Mouse (Mus musculus) adrenal gland, postnatal 10 days (tissue): ENCODE data around the gene Phb2. TPM values are rescaled to one million over a fixed set of nuclear protein-coding genes. Genes with fewer than 3 reads are reported as not detected.

ENCODE experiments used
- DNase-seq: peaks from one replicate; pipeline ENCODE4 v3.0.0; 2021; ENCODE audit warnings: mixed read lengths
- microRNA-seq: library from miRNA; unstranded; fragments of <30 nt; microRNA quantifications from one replicate; pipeline ENCODE4 v1.2.0, GENCODE M21; 2021
- total RNA-seq, 2 experiments: library from RNA; stranded (reverse); gene quantifications; 2 replicates each; pipeline ENCODE4 v1.2.3; 2021

The Phb2 gene
- total RNA-seq, 2 experiments from 2014 or later: 452 to 487 TPM

GRCm38 (mm10) chr6:124746654-124747632, 34.8 kb downstream of the Phb2 start:
- DNase-seq: no peak

DNA sequence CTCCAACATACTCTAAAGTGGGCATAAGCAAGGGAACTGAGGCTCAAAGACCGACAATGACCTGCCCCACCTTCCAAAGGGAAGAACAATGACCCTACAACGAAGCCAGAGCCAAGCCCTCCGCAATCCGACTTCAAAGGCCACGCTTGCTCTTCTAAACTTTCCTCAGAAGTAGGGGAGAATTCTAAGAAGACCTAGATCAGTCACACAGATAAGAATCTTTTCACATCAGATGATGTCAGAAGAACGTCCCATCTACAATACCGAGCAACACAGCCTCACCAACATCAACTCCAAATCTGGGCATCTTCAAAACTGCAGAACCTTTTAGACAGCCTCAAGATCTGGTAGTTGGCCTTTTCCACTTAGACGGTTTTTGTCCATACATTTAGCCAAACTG, 38.3 kb downstream of the Phb2 start:
- no peak for DNase-seq

GRCm38 (mm10) chr6:124753861-124754260, 41.7 kb downstream of the Phb2 start:
- DNase-seq: no peak

GRCm38 (mm10) chr6:124755306-124755705, 43.2 kb downstream of the Phb2 start:
- no peak for DNase-seq

- peak; percentile 85 for DNase-seq
Observed at GRCm38 (mm10) chr6:124755831-124756595, 43.9 kb downstream of the Phb2 start, which contains the start of the genes Gm45234 and Atn1. Gm45234 (minus strand) TSS chr6:124756021. Atn1 (minus strand) TSS chr6:124756524.

DNA sequence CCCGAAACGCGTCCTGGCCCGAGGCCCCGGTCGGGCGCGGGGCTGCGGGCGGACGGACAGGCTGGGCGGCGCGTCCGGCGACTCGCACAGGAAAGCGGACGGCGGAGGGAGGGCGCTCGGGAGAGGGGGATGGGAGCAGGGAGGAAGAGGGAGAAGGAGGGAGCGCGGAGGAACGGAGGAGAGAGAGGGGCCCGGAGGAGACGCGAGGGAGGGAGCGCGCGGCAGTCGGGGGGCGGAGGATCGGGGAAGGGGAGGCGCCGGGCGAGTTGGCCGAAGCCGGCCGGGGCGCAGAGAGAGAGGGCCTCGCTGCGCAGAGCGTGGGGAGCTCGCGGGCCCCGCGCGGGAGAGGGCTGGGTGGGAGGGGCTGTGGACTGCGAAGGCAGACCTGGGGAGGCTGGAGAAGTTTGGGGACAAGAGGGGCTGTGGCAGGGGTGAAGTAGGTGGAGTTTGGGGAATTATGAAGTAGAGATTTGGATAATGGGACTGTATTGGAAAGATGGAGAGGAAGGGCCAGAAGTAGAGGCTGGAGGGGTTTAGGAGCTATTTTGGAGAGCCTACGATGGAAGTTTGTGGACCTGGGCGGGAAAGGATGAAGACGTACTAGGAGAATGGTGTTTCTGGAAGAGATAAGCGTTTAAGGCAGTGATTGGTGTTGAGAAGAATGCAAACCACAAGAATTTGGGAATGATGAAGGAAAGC, 44.7 kb downstream of the Phb2 start:
- DNase-seq: peak; percentile 90

- no peak for DNase-seq
Observed at GRCm38 (mm10) chr6:124757351-124757880, 45.3 kb downstream of the Phb2 start.

- peak; percentile 75 for DNase-seq
Observed at GRCm38 (mm10) chr6:124757909-124758848, 46.0 kb downstream of the Phb2 start.

GRCm38 (mm10) chr6:124758849-124759232, 46.7 kb downstream of the Phb2 start:
- DNase-seq: no peak

GRCm38 (mm10) chr6:124759259-124759658, 47.1 kb downstream of the Phb2 start:
- DNase-seq: peak; percentile 92

GRCm38 (mm10) chr6:124765951-124766350, 53.8 kb downstream of the Phb2 start:
- DNase-seq: no peak

Small RNA genes within 50 kb of the gene (microRNA-seq; reads per million reads assigned to microRNA genes)
- gene Mir141 (9.2 reads per million, percentile 15 among the genes with 10 or more reads in this experiment), gene Mir200c (128 reads per million, percentile 48 among the genes with 10 or more reads in this experiment)

Other genes with a start within 250 kb of the Phb2 start
- 10 to 100 TPM; 78.7 to 79.4 TPM for gene Clstn3, start 247.5 kb upstream of the Phb2 start, total RNA-seq
- 10 to 100 TPM; 16.0 to 21.7 TPM for gene C1rl, start 219.2 kb upstream of the Phb2 start, total RNA-seq
- gene C1ra, start 199.9 kb upstream of the Phb2 start, total RNA-seq: 10 to 100 TPM; 40.4 to 51.1 TPM
- gene C1s1, start 170.0 kb upstream of the Phb2 start, total RNA-seq: 100 to 1,000 TPM in 1 of 2 experiments, 10 to 100 TPM in 1; 76.9 to 105 TPM
- 1 to 10 TPM; 4.7 to 5.1 TPM for gene C1rb, start 142.0 kb upstream of the Phb2 start, total RNA-seq
- 1 to 10 TPM; 2.5 to 4.2 TPM for gene C1s2, start 76.3 kb upstream of the Phb2 start, total RNA-seq
- gene Lpcat3, start 49.3 kb upstream of the Phb2 start, total RNA-seq: 10 to 100 TPM; 80.8 to 85.7 TPM
- 10 to 100 TPM; 85.5 to 94.1 TPM for gene Emg1, start 158 bp upstream of the Phb2 start, total RNA-seq
- 10 to 100 TPM; 13.0 to 13.5 TPM for gene Ptpn6, start 26.4 kb downstream of the Phb2 start, total RNA-seq
- 100 to 1,000 TPM; 321 to 324 TPM for gene Grcc10, start 29.0 kb downstream of the Phb2 start, total RNA-seq
- 1 to 10 TPM in 1 of 2 experiments, not detected in 1; 1.1 TPM for gene Gm45234, start 43.7 kb downstream of the Phb2 start, total RNA-seq
- 10 to 100 TPM; 64.0 to 71.5 TPM for gene Atn1, start 44.2 kb downstream of the Phb2 start, total RNA-seq
- 10 to 100 TPM; 13.0 to 21.0 TPM for gene Eno2, start 57.3 kb downstream of the Phb2 start, total RNA-seq
- under 1 TPM in 1 of 2 experiments, not detected in 1; 0.72 TPM for gene Lrrc23, start 67.4 kb downstream of the Phb2 start, total RNA-seq
- gene Spsb2, start 96.3 kb downstream of the Phb2 start, total RNA-seq: 10 to 100 TPM; 11.7 to 15.2 TPM
- 100 to 1,000 TPM; 504 to 601 TPM for gene Tpi1, start 102.0 kb downstream of the Phb2 start, total RNA-seq
- 100 to 1,000 TPM in 1 of 2 experiments, 10 to 100 TPM in 1; 89.2 to 111 TPM for gene Usp5, start 117.1 kb downstream of the Phb2 start, total RNA-seq
- gene Cdca3, start 117.2 kb downstream of the Phb2 start, total RNA-seq: 10 to 100 TPM; 26.3 to 28.8 TPM
- gene Gnb3, start 127.9 kb downstream of the Phb2 start, total RNA-seq: 1 to 10 TPM; 7.5 to 9.7 TPM
- gene P3h3, start 145.4 kb downstream of the Phb2 start, total RNA-seq: 10 to 100 TPM; 26.6 to 29.6 TPM
- 1 to 10 TPM; 3.5 to 5.2 TPM for gene Gpr162, start 151.6 kb downstream of the Phb2 start, total RNA-seq
- gene Cd4, start 175.9 kb downstream of the Phb2 start, total RNA-seq: 1 to 10 TPM; 3.8 to 4.0 TPM
- 1 to 10 TPM; 1.4 to 1.8 TPM for gene Lag3, start 199.4 kb downstream of the Phb2 start, total RNA-seq
- 100 to 1,000 TPM; 824 to 887 TPM for gene Ptms, start 207.8 kb downstream of the Phb2 start, total RNA-seq
- 100 to 1,000 TPM; 271 to 288 TPM for gene Mlf2, start 219.1 kb downstream of the Phb2 start, total RNA-seq